Mouse (Mus musculus): ENCODE results near the gene Rps6ka3. TPM values are rescaled to one million over a fixed set of nuclear protein-coding genes. Genes with fewer than 3 reads are reported as not detected.

Gene Rps6ka3
- total RNA-seq, 2 experiments from 2014 or later: 33.3 to 38.5 TPM

- DNase-seq (ENCODE audit: low spot score in 2 of 2): no peak
Measured at GRCm38 (mm10) chrX:159315293-159315692, 105.2 kb downstream of the Rps6ka3 start.

GRCm38 (mm10) chrX:159321342-159321741, 111.2 kb downstream of the Rps6ka3 start:
- DNase-seq (ENCODE audit: low spot score in 2 of 2): peak; percentile 68 to 78

GRCm38 (mm10) chrX:159364506-159364905, 154.4 kb downstream of the Rps6ka3 start:
- DNase-seq (ENCODE audit: low spot score in 2 of 2): no peak

- DNase-seq (ENCODE audit: low spot score in 2 of 2): peak; percentile 50 to 58
Measured at GRCm38 (mm10) chrX:159371831-159372752, 162.0 kb downstream of the Rps6ka3 start, which contains the start of gene Eif1ax. Gene Eif1ax (plus strand): TSS chrX:159372178.

- DNase-seq (ENCODE audit: low spot score in 2 of 2): no peak
Measured at GRCm38 (mm10) chrX:159372753-159373144, 162.6 kb downstream of the Rps6ka3 start.

GRCm38 (mm10) chrX:159387105-159387504, 177.0 kb downstream of the Rps6ka3 start:
- no peak for DNase-seq (ENCODE audit: low spot score in 2 of 2)

GRCm38 (mm10) chrX:159388953-159389352, 178.8 kb downstream of the Rps6ka3 start:
- DNase-seq (ENCODE audit: low spot score in 2 of 2): no peak

GRCm38 (mm10) chrX:159390347-159390962, 180.3 kb downstream of the Rps6ka3 start:
- DNase-seq (ENCODE audit: low spot score in 2 of 2): no peak

- no peak for DNase-seq (ENCODE audit: low spot score in 2 of 2)
Measured at GRCm38 (mm10) chrX:159391239-159391638, 181.1 kb downstream of the Rps6ka3 start.

- DNase-seq (ENCODE audit: low spot score in 2 of 2): peak; percentile 7 to 12
Measured at GRCm38 (mm10) chrX:159409253-159409652, 199.1 kb downstream of the Rps6ka3 start.

GRCm38 (mm10) chrX:159414130-159414828, 204.2 kb downstream of the Rps6ka3 start, which contains the start of gene Map7d2:
Gene Map7d2 (plus strand): TSS chrX:159414572.
- DNase-seq (ENCODE audit: low spot score in 2 of 2): peak; percentile 23 to 47

GRCm38 (mm10) chrX:159414829-159415673, 204.9 kb downstream of the Rps6ka3 start:
- peak; percentile 11 to 25 for DNase-seq (ENCODE audit: low spot score in 2 of 2)

Other genes starting within 250 kb of the Rps6ka3 start
- 100 to 1,000 TPM; 151 to 170 TPM for gene Eif1ax, start 161.9 kb downstream of the Rps6ka3 start, total RNA-seq (2021)
- gene Map7d2, start 204.3 kb downstream of the Rps6ka3 start, total RNA-seq (2021): 10 to 100 TPM; 64.3 to 87.6 TPM

Data from layer of hippocampus, postnatal 10 days (tissue).